Mouse (Mus musculus) C2C12 (cell line): ENCODE measurements around the gene Terb1.

ENCODE experiments used
- CEBPB ChIP-seq: IDR thresholded peaks from one replicate; pipeline ENCODE4 v1.6.1; 2011; ENCODE audit warnings: low read depth, mild to moderate bottlenecking, control low read depth, moderate library complexity
- CTCF ChIP-seq: IDR thresholded peaks from one replicate; pipeline ENCODE4 v1.5.1; 2011; ENCODE audit not compliant: control insufficient read depth, insufficient read depth, insufficient read length
- FOSL1 ChIP-seq: IDR thresholded peaks from one replicate; pipeline ENCODE4 v1.8.0; 2011; ENCODE audit warnings: mild to moderate bottlenecking, low read length; ENCODE audit not compliant: poor library complexity, insufficient read depth, severe bottlenecking
- MAX ChIP-seq: IDR thresholded peaks from one replicate; pipeline ENCODE4 v1.6.1; 2011; ENCODE audit warnings: mild to moderate bottlenecking, control low read depth
- MYOD1 ChIP-seq: IDR thresholded peaks from one replicate; pipeline ENCODE4 v1.6.1; 2011; ENCODE audit warnings: low read depth; ENCODE audit not compliant: control insufficient read depth, insufficient read length
- USF1 ChIP-seq: IDR thresholded peaks from one replicate; pipeline ENCODE4 v1.6.1; 2011; ENCODE audit warnings: low read depth, mild to moderate bottlenecking, control low read depth, moderate library complexity

DNA sequence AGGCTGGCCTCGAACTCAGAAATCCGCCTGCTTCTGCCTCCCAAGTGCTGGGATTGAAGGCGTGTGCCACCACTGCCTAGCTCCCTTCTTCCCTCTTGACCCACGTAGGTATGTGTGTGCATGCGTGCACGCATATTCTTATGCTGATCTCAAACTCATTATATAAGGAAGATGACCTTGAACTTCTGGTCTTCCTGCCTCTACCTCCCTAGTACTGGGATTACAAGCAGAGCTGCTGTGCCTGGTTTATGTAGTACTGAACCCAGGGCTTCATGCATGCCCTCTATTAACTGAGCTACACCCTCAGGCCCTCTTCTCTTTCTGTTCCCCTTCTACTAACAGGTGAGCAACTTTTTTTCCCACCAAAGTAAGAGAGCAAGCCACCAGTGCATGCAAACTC is 77.1 kb downstream of the Terb1 start:
- TF ChIP-seq CTCF (no peak), FOSL1 (no peak), USF1 (no peak), MAX (no peak), CEBPB (no peak), MYOD1 (no peak)
